Mouse (Mus musculus): Measurements from ENCODE around the gene Hinfp.
"Not testable (repeated sequence)": the region's sequence is repeated elsewhere in the genome, so short reads cannot be mapped to it uniquely, and the experiment has no call there.

Gene Hinfp

DNA sequence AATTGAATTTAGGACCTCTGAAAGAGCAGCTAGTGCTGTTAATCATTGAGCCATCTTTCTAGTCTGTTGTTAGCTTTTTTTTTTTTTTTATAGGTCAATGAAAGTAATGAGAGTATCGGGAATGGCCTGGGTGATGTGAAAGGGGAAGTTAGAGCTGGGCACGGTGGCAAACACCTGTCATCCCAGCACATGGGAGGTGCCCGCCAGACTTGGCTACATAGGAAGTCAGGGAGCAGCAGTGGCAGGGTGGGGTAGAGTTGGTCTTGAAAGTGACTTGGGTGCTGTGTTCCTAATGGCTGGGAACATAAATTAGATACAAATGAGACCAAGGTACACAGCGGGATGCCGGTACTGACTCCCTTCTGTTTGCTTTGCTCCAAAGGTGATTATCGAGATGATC, 25.3 kb upstream of the Hinfp start:
- DNase-seq, result no peak

DNA sequence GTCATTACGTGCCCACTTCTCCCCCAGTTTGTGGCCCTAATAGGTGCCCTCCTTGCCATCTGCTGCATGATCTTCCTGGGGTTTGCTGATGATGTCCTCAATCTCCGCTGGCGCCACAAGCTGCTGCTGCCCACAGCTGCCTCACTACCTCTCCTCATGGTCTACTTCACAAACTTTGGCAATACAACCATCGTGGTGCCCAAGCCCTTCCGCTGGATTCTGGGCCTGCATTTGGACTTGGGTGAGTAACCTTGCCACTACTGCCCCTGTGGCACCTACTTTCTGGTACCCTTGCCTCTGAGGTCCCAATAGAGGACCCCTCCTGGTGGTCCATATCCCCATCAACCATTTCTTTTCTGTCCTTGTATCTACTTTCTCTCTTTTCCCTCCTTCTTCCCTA, 22.5 kb upstream of the Hinfp start:
- DNase-seq, result no peak

- peak; percentile 51 for DNase-seq
Observed at GRCm38 (mm10) chr9:44327064-44327711, 21.7 kb upstream of the Hinfp start.

- DNase-seq, result peak; percentile 84
Observed at GRCm38 (mm10) chr9:44326371-44327063, 21.0 kb upstream of the Hinfp start.

DNA sequence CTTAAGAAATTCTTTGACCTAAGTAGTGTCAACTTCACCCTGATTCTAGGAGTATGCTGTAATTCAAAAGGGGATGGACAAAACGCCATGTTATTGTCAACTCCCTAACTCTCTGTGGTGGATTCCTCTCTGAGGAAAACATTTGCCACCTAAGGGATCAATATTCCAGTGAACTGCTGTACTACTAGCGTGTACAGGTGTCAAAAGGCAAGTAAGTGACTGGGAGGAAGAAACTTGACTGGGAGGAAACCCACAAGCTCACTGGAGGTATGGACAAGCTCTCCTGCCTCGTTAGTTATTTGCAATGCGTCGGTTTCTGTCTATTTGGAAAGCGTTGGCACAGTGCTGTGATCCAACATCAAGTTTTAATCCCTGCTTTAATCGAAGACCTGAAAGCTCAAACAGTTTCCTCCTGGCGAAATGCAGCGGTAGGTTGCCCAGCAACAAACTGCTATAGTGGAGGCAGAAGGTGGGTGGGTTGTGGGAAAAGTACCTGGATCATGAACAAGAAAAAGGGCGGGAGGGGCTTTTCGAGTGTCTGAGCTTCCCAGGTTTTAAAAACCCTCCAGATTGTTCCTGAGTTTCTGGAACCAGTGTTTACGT, 20.4 kb upstream of the Hinfp start, which contains the start of gene Dpagt1:
Gene Dpagt1, plus strand, starts transcription at position 252 of the 603 bp plus-strand sequence.
- peak; percentile 27 for DNase-seq

DNA sequence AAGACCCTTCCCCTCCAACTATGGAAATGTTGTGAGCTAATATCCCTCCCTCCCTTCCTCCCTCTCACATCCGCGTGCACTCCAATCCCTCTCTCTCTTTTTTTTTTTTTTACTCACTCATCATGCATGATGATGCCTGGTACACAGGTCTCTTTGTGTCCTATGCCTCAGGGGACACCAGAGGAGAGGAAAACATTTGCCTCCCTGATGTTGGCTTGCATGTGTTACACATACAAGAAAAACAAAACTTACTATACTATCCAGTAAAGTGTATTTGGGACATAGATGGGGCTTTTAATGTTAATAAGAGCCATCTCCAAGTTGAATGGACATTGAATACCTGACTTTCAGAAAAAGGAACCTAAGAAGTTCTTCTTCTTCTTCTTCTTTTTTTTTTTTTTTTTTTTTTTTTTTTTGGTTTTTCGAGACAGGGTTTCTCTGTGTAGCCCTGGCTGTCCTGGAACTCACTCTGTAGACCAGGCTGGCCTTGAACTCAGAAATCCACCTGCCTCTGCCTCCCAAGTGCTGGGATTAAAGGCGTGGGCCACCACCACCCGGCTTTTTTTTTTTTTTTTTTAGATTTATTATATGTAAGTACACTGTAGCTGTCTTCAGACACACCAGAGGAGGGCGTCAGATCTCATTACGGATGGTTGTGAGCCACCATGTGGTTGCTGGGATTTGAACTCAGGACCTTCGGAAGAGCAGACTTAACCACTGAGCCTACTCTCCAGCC, 19.7 kb upstream of the Hinfp start:
- DNase-seq, result not testable (repeated sequence)

DNA sequence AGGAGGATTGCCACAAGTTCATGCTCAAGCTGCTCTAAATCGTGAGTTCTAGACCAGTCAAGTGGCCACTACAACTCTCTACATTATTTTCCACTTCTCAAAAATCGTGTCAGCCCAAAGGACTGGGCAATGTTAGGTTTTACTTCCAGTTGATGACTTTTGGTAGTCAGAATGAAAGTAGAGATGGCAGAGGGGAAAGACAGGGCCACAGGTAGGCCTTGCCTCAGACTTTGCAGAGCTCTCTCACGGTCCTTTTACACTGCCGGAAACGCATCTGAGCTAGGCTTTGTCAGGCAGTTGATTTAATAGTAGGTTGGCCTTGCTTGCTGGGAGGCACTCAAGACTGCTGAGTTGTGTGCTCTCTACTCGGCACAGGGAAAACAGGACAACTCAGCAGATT, 18.7 kb upstream of the Hinfp start:
- no peak for DNase-seq

DNA sequence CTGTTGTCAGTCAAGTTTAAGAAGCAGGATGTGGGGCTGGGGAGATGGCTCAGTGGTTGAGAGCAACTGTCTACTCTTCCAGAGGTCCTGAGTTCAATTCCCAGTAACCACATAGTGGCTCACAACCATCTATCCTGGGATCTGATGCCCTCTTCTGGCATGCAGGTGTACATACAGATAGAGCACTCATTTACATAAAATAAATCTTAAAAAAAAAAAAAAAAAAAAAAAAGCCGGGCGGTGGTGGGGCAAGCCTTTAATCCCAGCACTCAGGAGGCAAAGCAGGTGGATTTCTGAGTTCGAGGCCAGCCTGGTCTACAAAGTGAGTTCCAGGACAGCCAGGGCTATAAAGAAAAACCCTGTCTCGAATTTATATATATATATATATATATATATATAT, 18.2 kb upstream of the Hinfp start:
- not testable (repeated sequence) for DNase-seq

DNA sequence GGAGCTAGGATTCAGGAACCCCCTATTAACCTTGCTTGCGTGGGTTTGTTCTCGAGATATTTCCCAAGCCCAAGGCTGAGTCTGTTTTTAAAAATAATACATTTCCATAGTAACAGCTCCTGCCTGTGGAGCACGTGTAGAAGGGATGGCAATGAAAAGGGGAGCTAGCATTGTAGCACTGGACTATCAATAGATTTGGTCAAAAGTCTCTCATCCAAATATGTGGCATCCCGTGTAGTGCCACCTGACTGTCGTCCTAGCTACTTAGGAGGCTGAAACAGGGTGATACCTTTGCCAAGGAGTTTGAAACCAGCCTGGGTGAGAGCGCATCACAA, 15.3 kb upstream of the Hinfp start:
- DNase-seq, result no peak

- DNase-seq, result peak; percentile 92
Observed at GRCm38 (mm10) chr9:44319887-44320798, 14.7 kb upstream of the Hinfp start, which contains the start of gene C2cd2l. Gene C2cd2l (minus strand): TSS chr9:44320285.

GRCm38 (mm10) chr9:44319105-44319886, 13.8 kb upstream of the Hinfp start:
- peak; percentile 23 for DNase-seq

- DNase-seq, result no peak
Observed at GRCm38 (mm10) chr9:44318826-44319095, 13.3 kb upstream of the Hinfp start.

DNA sequence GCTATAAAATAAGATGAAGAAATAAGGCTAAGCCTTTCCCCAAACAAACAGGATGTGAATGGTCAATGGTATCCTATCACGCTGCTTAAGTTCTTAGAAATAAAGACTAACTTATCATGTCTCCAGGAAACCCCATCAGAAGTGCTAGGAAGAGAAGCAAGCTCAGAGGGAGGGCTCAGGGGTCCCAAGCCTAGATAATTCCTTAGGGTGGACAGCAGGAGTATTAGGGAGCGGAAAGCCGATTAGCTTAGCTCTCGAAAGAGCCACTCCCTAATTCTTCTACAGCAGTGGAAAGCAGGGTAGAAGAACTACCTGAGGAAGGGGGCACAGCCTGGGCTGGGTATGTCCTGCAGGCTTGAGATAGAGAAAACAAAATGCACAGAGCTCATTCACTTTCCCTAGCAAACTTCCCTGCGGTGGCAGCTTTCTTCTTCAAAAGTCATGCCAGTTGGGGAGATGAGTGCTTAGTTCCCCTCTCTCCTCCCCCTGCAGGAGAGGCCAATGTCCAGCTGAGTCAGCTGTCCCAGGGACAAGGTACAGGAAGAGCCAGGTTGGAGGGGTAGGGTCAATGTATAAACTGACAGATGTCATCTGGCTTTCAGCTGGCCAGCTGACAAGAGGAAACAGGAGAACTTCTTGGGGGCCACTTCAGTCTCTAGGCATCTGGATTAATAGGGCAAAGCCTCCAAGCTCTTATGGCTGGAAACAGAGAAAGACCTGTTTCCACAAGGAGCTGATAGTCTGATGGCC, 12.8 kb upstream of the Hinfp start:
- no peak for DNase-seq

DNA sequence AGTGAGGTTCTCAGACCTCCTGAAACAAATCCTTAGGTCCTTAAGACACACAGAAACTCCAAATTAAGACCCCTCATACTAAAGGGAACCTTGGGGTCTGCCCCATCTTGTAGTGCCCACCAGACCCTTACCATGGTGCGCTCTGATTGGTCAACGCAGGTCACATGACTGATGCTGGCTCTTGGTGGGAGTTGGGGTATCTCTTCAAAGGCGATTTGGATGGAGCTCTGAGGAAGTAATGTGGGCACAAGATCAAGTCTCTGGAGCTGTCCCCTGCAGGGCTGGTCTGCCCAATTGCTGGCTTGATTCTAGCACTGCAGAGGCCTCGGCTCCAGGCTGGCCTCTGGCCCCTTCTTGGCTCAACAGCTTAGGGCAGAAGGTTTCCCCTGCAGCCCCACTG, 12.0 kb upstream of the Hinfp start:
- no peak for DNase-seq

DNA sequence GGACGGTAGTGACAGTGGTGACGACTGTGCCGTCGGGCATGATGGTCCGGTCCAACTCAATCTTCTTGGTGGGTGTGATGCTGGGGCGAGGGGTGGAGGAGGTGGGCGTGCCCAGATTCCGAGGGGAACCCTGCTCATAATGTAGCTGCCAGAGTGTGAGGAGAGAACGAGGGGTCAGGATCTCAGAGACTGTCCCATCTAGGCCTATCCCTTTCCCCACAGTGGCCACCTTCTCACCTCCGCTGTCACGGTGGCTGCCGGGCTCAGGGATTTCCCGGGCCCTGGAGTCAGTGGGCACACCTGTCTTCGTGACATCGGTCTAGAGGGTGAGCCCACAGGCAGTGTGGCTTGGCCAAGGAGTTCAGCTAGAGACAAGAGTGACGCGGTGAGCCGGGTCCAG, 9.4 kb upstream of the Hinfp start:
- DNase-seq, result no peak

- DNase-seq, result no peak
Observed at GRCm38 (mm10) chr9:44314257-44314547, 8.7 kb upstream of the Hinfp start.

GRCm38 (mm10) chr9:44313476-44314256, 8.2 kb upstream of the Hinfp start:
- DNase-seq, result no peak

GRCm38 (mm10) chr9:44311136-44312134, 6.0 kb upstream of the Hinfp start:
- peak; percentile 42 for DNase-seq

DNA sequence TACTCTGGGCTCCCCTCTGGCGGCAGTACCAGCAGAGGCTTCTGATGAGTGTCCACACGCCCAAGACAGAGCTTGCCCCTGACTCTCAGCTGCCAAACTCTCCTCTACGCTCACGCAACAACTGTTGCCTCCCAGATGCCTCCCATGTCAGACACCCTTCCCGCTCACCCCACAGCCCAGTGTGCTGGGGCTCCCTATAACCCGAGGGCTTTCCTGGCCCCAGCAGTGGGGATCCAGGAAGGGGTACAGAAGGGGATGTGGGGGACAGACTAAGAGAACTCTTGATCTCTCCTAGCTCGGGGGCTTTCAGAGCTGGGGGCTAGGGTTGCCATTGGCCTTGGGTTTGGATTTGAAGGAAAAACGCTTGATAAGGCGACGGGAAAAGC, 5.3 kb upstream of the Hinfp start:
- no peak for DNase-seq
